Mouse (Mus musculus) thymus, adult 2 months (tissue): Measurements from ENCODE around the gene Xlr5a.
"Not testable (repeated sequence)": the region's sequence is repeated elsewhere in the genome, so short reads cannot be mapped to it uniquely, and the experiment has no call there.

Source experiments
- CTCF ChIP-seq: fragments of 200-500 bp; IDR thresholded peaks from 2 replicates; pipeline ENCODE4 v1.5.1; 2012; ENCODE audit warnings: mild to moderate bottlenecking, control low read depth, low read length, moderate library complexity, borderline replicate concordance; ENCODE audit not compliant: control insufficient read depth, poor library complexity, insufficient read depth; ENCODE audit errors: extremely low read depth
- POLR2A ChIP-seq: fragments of 200-500 bp; IDR thresholded peaks from 2 replicates; pipeline ENCODE4 v1.6.1; 2012; ENCODE audit warnings: mild to moderate bottlenecking, low read length, control low read depth, moderate library complexity; ENCODE audit not compliant: control insufficient read depth, poor library complexity, insufficient read depth; ENCODE audit errors: extremely low read depth

DNA sequence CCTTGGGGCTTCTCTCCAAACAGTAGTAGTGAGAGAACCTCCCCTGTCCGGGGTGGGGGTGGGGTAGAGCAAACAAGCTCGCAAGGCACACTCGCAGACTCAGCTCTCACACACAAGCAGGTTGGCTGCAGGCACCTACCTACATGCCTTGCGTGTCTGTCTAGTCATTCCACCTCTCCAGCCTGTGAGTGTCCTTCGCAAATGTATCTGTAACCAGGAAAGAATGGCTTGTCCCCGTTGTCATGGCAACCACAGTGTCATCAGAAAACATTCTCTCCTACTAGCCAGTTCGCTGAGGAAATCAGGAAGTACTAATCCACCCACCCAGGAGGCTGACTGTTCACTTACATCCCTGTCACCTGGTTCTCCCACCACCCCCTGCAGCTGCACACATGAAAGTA, 149.6 kb downstream of the Xlr5a start:
- TF ChIP-seq POLR2A, CTCF: not testable (repeated sequence)
